Mouse (Mus musculus) CH12.LX (cell line): Measurements from ENCODE around the gene Net1. TPM values are rescaled to one million over a fixed set of nuclear protein-coding genes. Genes with fewer than 3 reads are reported as not detected.

ENCODE experiments used
- DNase-seq: peaks from one replicate; pipeline ENCODE4 v3.0.0-alpha.2; 2013; ENCODE audit errors: extremely low read depth
- H3K27ac ChIP-seq: 2 replicates; pipeline ENCODE4 v1.5.1; 2012; ENCODE audit warnings: low read depth, mild to moderate bottlenecking, control low read depth, moderate library complexity; ENCODE audit not compliant: insufficient read depth
- H3K27me3 ChIP-seq: replicated peaks from 2 replicates; pipeline ENCODE3; 2012; ENCODE audit warnings: inconsistent platforms
- H3K36me3 ChIP-seq, 2 experiments: replicated peaks in 1 of 2; 2 replicates each; pipeline versions ENCODE3 to v1.6.1; 2012; ENCODE audit warnings: inconsistent platforms in 1 of 2, low read length in 1 of 2, mild to moderate bottlenecking in 1 of 2, mixed read lengths in 1 of 2, moderate library complexity in 1 of 2; ENCODE audit not compliant: control insufficient read depth in 1 of 2, insufficient read depth in 1 of 2
- H3K4me1 ChIP-seq, 2 experiments: 2 replicates each; pipeline ENCODE4 v1.6.1; 2012; ENCODE audit warnings: inconsistent platforms in 1 of 2, moderate library complexity in 1 of 2; ENCODE audit not compliant: insufficient read depth in 2 of 2, control insufficient read depth in 1 of 2
- H3K4me2 ChIP-seq: 2 replicates; pipeline ENCODE4 v1.6.1; 2012; ENCODE audit warnings: low read depth, mild to moderate bottlenecking, control low read depth; ENCODE audit not compliant: poor library complexity, insufficient read depth, severe bottlenecking
- H3K4me3 ChIP-seq, 3 experiments: fragments of 150-350 bp in 1 of 3; sonication (generic) in 1 of 3; replicated peaks in 1 of 3; 2 replicates each; pipeline versions ENCODE3 to v1.5.1; 2011 to 2012; ENCODE audit warnings: low read depth in 2 of 3, low read length in 2 of 3, mild to moderate bottlenecking in 2 of 3, moderate library complexity in 2 of 3, control low read depth in 1 of 3, improper control_type of control experiment in 1 of 3, inconsistent platforms in 1 of 3, mixed read lengths in 1 of 3; ENCODE audit not compliant: poor library complexity in 1 of 3
- H3K79me2 ChIP-seq: replicated peaks from 2 replicates; pipeline ENCODE4 v1.6.1; 2012; ENCODE audit warnings: mild to moderate bottlenecking, moderate library complexity; ENCODE audit not compliant: control insufficient read depth, poor library complexity, insufficient read depth, severe bottlenecking; ENCODE audit errors: extremely low read depth
- H3K9ac ChIP-seq: 2 replicates; pipeline ENCODE4 v1.6.1; 2012; ENCODE audit warnings: low read depth, mild to moderate bottlenecking, control low read depth, moderate library complexity; ENCODE audit not compliant: insufficient read depth
- H3K9me3 ChIP-seq: replicated peaks from 2 replicates; pipeline ENCODE3; 2012; ENCODE audit warnings: low read length, inconsistent platforms, mixed read lengths
- BHLHE40 ChIP-seq: IDR thresholded peaks from 2 replicates; pipeline ENCODE4 v1.6.1; 2011; ENCODE audit warnings: mild to moderate bottlenecking, low read depth, low read length, improper control_type of control experiment
- ELF1 ChIP-seq: IDR thresholded peaks from 2 replicates; pipeline ENCODE4 v1.6.1; 2014; ENCODE audit warnings: low read depth, mild to moderate bottlenecking, inconsistent platforms, low read length, improper control_type of control experiment
- GABPA ChIP-seq: IDR thresholded peaks from 2 replicates; pipeline ENCODE4 v1.6.1; 2012; ENCODE audit warnings: low read depth, low read length, improper control_type of control experiment, inconsistent platforms; ENCODE audit not compliant: insufficient replicate concordance
- HCFC1 ChIP-seq: IDR thresholded peaks from 2 replicates; pipeline ENCODE4 v1.6.1; 2012; ENCODE audit warnings: low read depth, mild to moderate bottlenecking, inconsistent platforms, low read length, improper control_type of control experiment
- JUN ChIP-seq: IDR thresholded peaks from 2 replicates; pipeline ENCODE4 v1.6.1; 2011; ENCODE audit warnings: low read depth, mild to moderate bottlenecking, low read length, improper control_type of control experiment, moderate library complexity; ENCODE audit not compliant: insufficient read depth
- JUND ChIP-seq: conservative IDR thresholded peaks from 2 replicates; pipeline ENCODE4 v1.6.1; 2011; ENCODE audit warnings: low read depth, low read length, improper control_type of control experiment
- KAT2A ChIP-seq: IDR thresholded peaks from 2 replicates; pipeline ENCODE4 v1.6.1; 2012; ENCODE audit warnings: low read length, improper control_type of control experiment, inconsistent platforms; ENCODE audit not compliant: insufficient replicate concordance
- MAX ChIP-seq: IDR thresholded peaks from 2 replicates; pipeline ENCODE4 v1.6.1; 2011; ENCODE audit warnings: low read length, improper control_type of control experiment
- MXI1 ChIP-seq: IDR thresholded peaks from 2 replicates; pipeline ENCODE4 v1.6.1; 2011; ENCODE audit warnings: mild to moderate bottlenecking, low read depth, low read length, improper control_type of control experiment
- MYC ChIP-seq: IDR thresholded peaks from 2 replicates; pipeline ENCODE4 v1.6.1; 2011; ENCODE audit warnings: low read depth, mild to moderate bottlenecking, improper control_type of control experiment, low read length
- NRF1 ChIP-seq: IDR thresholded peaks from 2 replicates; pipeline ENCODE4 v1.6.1; 2014; ENCODE audit warnings: low read depth, mild to moderate bottlenecking, inconsistent platforms, low read length, improper control_type of control experiment, moderate library complexity
- RAD21 ChIP-seq: IDR thresholded peaks from 2 replicates; pipeline ENCODE4 v1.6.1; 2011; ENCODE audit warnings: low read depth, mild to moderate bottlenecking, low read length, improper control_type of control experiment, moderate library complexity
- SMC3 ChIP-seq: IDR thresholded peaks from 2 replicates; pipeline ENCODE4 v1.6.1; 2011; ENCODE audit warnings: low read depth, low read length, improper control_type of control experiment
- TBP ChIP-seq: conservative IDR thresholded peaks from 2 replicates; pipeline ENCODE4 v1.6.1; 2011; ENCODE audit warnings: low read depth, low read length, improper control_type of control experiment
- TCF12 ChIP-seq: IDR thresholded peaks from 2 replicates; pipeline ENCODE4 v1.6.1; 2014; ENCODE audit warnings: low read depth, mild to moderate bottlenecking, inconsistent platforms, low read length, improper control_type of control experiment
- USF1 ChIP-seq: IDR thresholded peaks from 2 replicates; pipeline ENCODE4 v1.6.1; 2014; ENCODE audit warnings: low read depth, mild to moderate bottlenecking, inconsistent platforms, low read length, improper control_type of control experiment
- ZC3H11A ChIP-seq: IDR thresholded peaks from 2 replicates; pipeline ENCODE4 v1.6.1; 2012; ENCODE audit warnings: low read depth, mild to moderate bottlenecking, inconsistent platforms, low read length, improper control_type of control experiment
- ZKSCAN1 ChIP-seq: IDR thresholded peaks from 2 replicates; pipeline ENCODE4 v1.6.1; 2012; ENCODE audit warnings: low read depth, inconsistent platforms, low read length, improper control_type of control experiment, borderline replicate concordance
- dilution Hi-C: fragments of 300-500 bp; cut with MboI; formaldehyde crosslinking; loops from 2 replicates; pipeline ENCODE4 v1.14.3; 2020; ENCODE audit warnings: low sequenced_read_pairs; ENCODE audit not compliant: extremely low pct_unique_long_range_greater_than_20kb, extremely low pct_ligation_motif_present
- in situ Hi-C: fragments of 300-500 bp; cut with MboI; formaldehyde crosslinking; loops from 3 replicates; pipeline ENCODE4 v1.14.3; 2019; ENCODE audit warnings: low sequenced_read_pairs, low pct_ligation_motif_present, low pct_unique_long_range_greater_than_20kb, mixed read lengths
- polyA plus RNA-seq: library from polyadenylated mRNA; unstranded; fragments of >175 nt; gene quantifications from 2 replicates; pipeline ENCODE4 v1.2.1, GENCODE M21; 2012; ENCODE audit warnings: low read depth; ENCODE audit not compliant: insufficient read length
- total RNA-seq, 2 experiments: library from RNA; depleted of rRNA; stranded (reverse); fragments of 300-350 nt in 1 of 2; fragments of >200 nt in 1 of 2; gene quantifications; 2 replicates each; pipeline ENCODE4 v1.2.3; 2012 to 2014

Net1 gene
- total and polyA plus RNA-seq, 3 experiments = 15.7 to 46.4 (median 22.7) TPM

DNA sequence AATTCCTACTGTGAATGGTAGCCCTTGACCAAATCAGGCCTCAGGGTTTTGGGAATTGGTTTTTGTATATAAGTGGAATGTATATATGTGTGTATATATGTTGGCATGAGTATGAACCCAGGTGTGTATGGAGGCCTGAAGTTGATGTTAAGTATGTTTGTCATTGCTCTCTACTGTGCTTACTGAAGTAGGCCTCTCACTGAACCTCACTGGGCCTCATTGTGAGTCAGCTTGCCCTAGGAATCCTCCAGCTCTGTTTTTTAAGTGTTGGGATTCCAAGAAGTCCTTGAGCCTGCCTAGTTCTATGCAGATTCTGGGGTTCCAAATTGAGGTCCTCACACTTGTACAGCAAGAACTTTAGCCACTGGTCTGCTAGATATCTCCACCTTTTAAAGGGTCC is 48.1 kb downstream of the Net1 start:
- dilution Hi-C loops (no loop called here), in situ Hi-C loops (no loop called here)

DNA sequence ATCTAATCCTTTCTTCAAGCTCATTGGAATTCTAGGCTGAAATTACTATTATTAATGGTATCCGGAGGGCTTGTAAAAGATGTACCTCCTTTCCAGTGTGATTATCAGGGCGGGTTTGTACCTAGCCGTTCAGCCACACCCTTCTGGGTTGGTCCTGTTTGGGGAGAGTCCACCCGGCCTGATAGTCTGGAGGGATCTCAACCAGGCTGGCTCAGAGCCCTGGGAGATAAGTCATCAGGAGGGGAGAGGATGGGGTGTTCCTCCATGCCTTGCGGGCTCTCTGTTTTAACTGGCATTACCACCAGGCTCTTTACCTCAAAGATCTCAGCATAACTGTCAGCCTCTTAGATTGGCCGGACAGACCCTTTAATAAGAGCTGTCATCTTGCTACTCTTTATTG is 50.9 kb downstream of the Net1 start:
- DNase-seq = no peak
- no peak overlapping the region for H3K4me3 ChIP-seq
- H3K27ac ChIP-seq = no peak overlapping the region
- no peak for TF ChIP-seq JUN
- no peak overlapping the region for H3K9ac ChIP-seq
- H3K36me3 ChIP-seq = no peaks in the 10 kb centered on the region
- dilution Hi-C loops = no loop called here
- no peaks in the 10 kb centered on the region for H3K79me2 ChIP-seq
- H3K27me3 ChIP-seq = no peaks in the 10 kb centered on the region
- H3K4me1 ChIP-seq = peaks cover 0 to 6% of the 10 kb centered on the region in 2 experiments; a peak in 2 of 4 replicates
- no peak overlapping the region for H3K4me2 ChIP-seq
- in situ Hi-C loops = no loop called here
- H3K9me3 ChIP-seq = no peaks in the 10 kb centered on the region

More for the DNA sequence above, 48.1 kb downstream of the Net1 start:
- Histone ChIP-seq H3K9me3 (no peaks in the 10 kb centered on the region), H3K4me2 (no peak overlapping the region), H3K9ac (no peak overlapping the region), H3K36me3 (no peaks in the 10 kb centered on the region), H3K79me2 (no peaks in the 10 kb centered on the region), H3K4me1 (peaks cover 0 to 6% of the 10 kb centered on the region in 2 experiments; a peak in 2 of 4 replicates), H3K4me3 (no peak overlapping the region), H3K27me3 (no peaks in the 10 kb centered on the region), H3K27ac (no peak overlapping the region)
- DNase-seq = no peak
- TF ChIP-seq MXI1 (no peak), RAD21 (no peak), ELF1 (no peak), USF1 (no peak), ZC3H11A (no peak), TBP (no peak), KAT2A (no peak), SMC3 (no peak), MAX (no peak), GABPA (no peak), ZKSCAN1 (no peak), HCFC1 (no peak), MYC (no peak), TCF12 (no peak), NRF1 (no peak), JUND (no peak), BHLHE40 (no peak)
